Mouse (Mus musculus) lung, adult 2 months (tissue): ENCODE measurements at regions not wholly inside any gene's neighbourhood (a gene's known extent, or its start where the extent isn't known, plus 50 kb on each side); places are given as distances from the start of the nearest gene placed in this dataset.

Experiments
- CTCF ChIP-seq: fragments of 200-500 bp; IDR thresholded peaks from 2 replicates; pipeline ENCODE4 v1.5.1; 2011; ENCODE audit warnings: mild to moderate bottlenecking, low read length, control low read depth; ENCODE audit not compliant: insufficient read depth
- POLR2A ChIP-seq: fragments of 200-500 bp; IDR thresholded peaks from 2 replicates; pipeline ENCODE4 v1.6.1; 2011; ENCODE audit warnings: low read depth, mild to moderate bottlenecking, control low read depth, low read length, borderline replicate concordance; ENCODE audit errors: extremely low read depth

DNA sequence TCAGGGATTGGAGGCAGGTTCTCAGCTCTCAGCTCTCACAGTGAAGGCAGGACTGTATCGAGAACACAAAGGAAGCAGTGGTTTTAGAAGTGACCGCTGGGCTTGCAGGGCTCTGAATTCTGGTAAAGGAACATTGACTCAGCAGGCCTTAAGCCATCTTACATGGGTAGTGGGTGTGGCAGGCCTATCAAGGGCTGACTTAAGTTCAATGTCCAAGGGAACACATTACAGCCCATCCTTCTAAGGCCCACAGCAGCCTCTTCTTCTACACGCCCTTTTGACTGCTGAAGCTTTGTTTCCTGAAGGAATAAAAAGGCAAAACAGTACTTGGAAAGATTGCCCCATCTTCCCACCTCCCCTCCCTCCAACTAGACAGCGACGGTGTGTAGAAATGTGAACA is 137.6 kb downstream of the Tnfsf18 start:
- no peak for TF ChIP-seq CTCF
- no peak for TF ChIP-seq POLR2A
